Mouse (Mus musculus) stomach, embryonic 14.5 days (tissue): ENCODE measurements around the gene Ppih. TPM values are rescaled to one million over a fixed set of nuclear protein-coding genes. Genes with fewer than 3 reads are reported as not detected.

Experiments
- ATAC-seq: fragments of 200-750 bp; cut with Nextera tagmentation; 2 replicates; pipeline ENCODE4 v1.8.0; 2017; ENCODE audit warnings: low read depth, moderate TSS enrichment; ENCODE audit not compliant: insufficient number of reproducible peaks, insufficient read depth, low FRiP score
- H3K27ac ChIP-seq: fragments of 300-500 bp; sonication (generic); 2 replicates; pipeline ENCODE4 v1.5.1; 2014; ENCODE audit warnings: mild to moderate bottlenecking, low read length, moderate library complexity, mixed read lengths
- H3K27me3 ChIP-seq: fragments of 300-500 bp; sonication (generic); 2 replicates; pipeline ENCODE4 v1.6.1; 2014; ENCODE audit warnings: low read length, control low read depth, mixed read lengths; ENCODE audit not compliant: control insufficient read depth, insufficient read depth
- H3K36me3 ChIP-seq: fragments of 300-500 bp; sonication (generic); 2 replicates; pipeline ENCODE4 v1.6.1; 2014; ENCODE audit warnings: mild to moderate bottlenecking, control low read depth, low read length, moderate library complexity, mixed read lengths; ENCODE audit not compliant: control insufficient read depth, insufficient read depth
- H3K4me1 ChIP-seq: fragments of 300-500 bp; sonication (generic); 2 replicates; pipeline ENCODE4 v1.6.1; 2014; ENCODE audit warnings: low read length, control low read depth, mixed read lengths; ENCODE audit not compliant: control insufficient read depth, insufficient read depth
- H3K4me2 ChIP-seq: fragments of 300-500 bp; sonication (generic); replicated peaks from 2 replicates; pipeline ENCODE4 v1.6.1; 2014; ENCODE audit warnings: low read depth, low read length, control low read depth
- H3K4me3 ChIP-seq: fragments of 300-500 bp; sonication (generic); 2 replicates; pipeline ENCODE4 v1.5.1; 2014; ENCODE audit warnings: low read depth, low read length, control low read depth
- H3K9ac ChIP-seq: fragments of 300-500 bp; sonication (generic); replicated peaks from 2 replicates; pipeline ENCODE4 v1.6.1; 2014; ENCODE audit warnings: low read depth, mild to moderate bottlenecking, control low read depth, low read length, moderate library complexity, mixed read lengths
- H3K9me3 ChIP-seq: fragments of 300-500 bp; sonication (generic); 2 replicates; pipeline ENCODE4 v1.6.1; 2016; ENCODE audit warnings: low read depth, low read length, control low read depth; ENCODE audit not compliant: control insufficient read depth
- WGBS: fragments of 180-500 bp; shearing (Covaris S2); extraction: QIAGEN DNeasy Blood & Tissue Kit; methylation state at CpG from one replicate; pipeline ENCODE4 v1.1.7; 2014; 5-methylcytosine and 5-hydroxymethylcytosine counted together
- polyA plus RNA-seq: library from polyadenylated mRNA; unstranded; fragments of >200 nt; fragmentation: Nextera tagmentation; extraction: Ambion mirVana; gene quantifications from 2 replicates; pipeline ENCODE4 v1.2.1, GENCODE M21; 2014

Ppih gene
- 91.7 and 93.7 TPM in 2 replicates for polyA plus RNA-seq

GRCm38 (mm10) chr4:119320131-119320830 lies at the start of gene Ppih:
Gene Ppih (minus strand): TSS chr4:119320546.
- Histone ChIP-seq H3K4me3 (peak within 1 kb of the TSS; percentile 75), H3K9ac (peak within 1 kb of the TSS; percentile 38), H3K4me1 (peaks cover 13% of the 10 kb centered on the region), H3K36me3 (peaks cover 23% of the 10 kb centered on the region), H3K4me2 (peak within 1 kb of the TSS; percentile 98), H3K9me3 (no peaks in the 10 kb centered on the region), H3K27me3 (no peaks in the 10 kb centered on the region), H3K27ac (peak within 1 kb of the TSS; percentile 83)
- peak; percentile 96 for ATAC-seq
- WGBS: 1% methylated on average over 44 of the region's 44 CpGs

- Histone ChIP-seq H3K27me3 (no peaks in the 10 kb centered on the region), H3K4me2 (no peak overlapping the region), H3K4me3 (no peak overlapping the region), H3K9ac (no peak overlapping the region), H3K27ac (no peak overlapping the region), H3K9me3 (no peaks in the 10 kb centered on the region), H3K4me1 (no peaks in the 10 kb centered on the region), H3K36me3 (no peaks in the 10 kb centered on the region)
- 87% methylated on average over 6 of the region's 6 CpGs for WGBS
- no peak for ATAC-seq
These were observed 49.1 kb upstream of the Ppih start for GRCm38 (mm10) chr4:119369460-119369859.

- H3K27me3 ChIP-seq: no peaks in the 10 kb centered on the region
- H3K9ac ChIP-seq: no peak overlapping the region
- H3K27ac ChIP-seq: no peak overlapping the region
- H3K4me1 ChIP-seq: no peaks in the 10 kb centered on the region
- H3K36me3 ChIP-seq: no peaks in the 10 kb centered on the region
- no peak overlapping the region for H3K4me2 ChIP-seq
- H3K4me3 ChIP-seq: no peak overlapping the region
- H3K9me3 ChIP-seq: no peaks in the 10 kb centered on the region
- ATAC-seq: no peak
- WGBS: 38% methylated on average over 4 of the region's 4 CpGs
These were observed 46.6 kb upstream of the Ppih start for GRCm38 (mm10) chr4:119366758-119367526.

GRCm38 (mm10) chr4:119362231-119362630 lies 41.9 kb upstream of the Ppih start:
- Histone ChIP-seq H3K27ac (no peak overlapping the region), H3K9me3 (no peaks in the 10 kb centered on the region), H3K27me3 (no peaks in the 10 kb centered on the region), H3K4me3 (no peak overlapping the region), H3K36me3 (no peaks in the 10 kb centered on the region), H3K4me1 (no peaks in the 10 kb centered on the region; the same call in 1 of the 2 replicates), H3K4me2 (no peak overlapping the region), H3K9ac (no peak overlapping the region)
- ATAC-seq: no peak
- 81% methylated on average over 3 of the region's 3 CpGs for WGBS

GRCm38 (mm10) chr4:119359196-119359971 lies 39.0 kb upstream of the Ppih start:
- 5% methylated on average over 30 of the region's 30 CpGs for WGBS
- ATAC-seq: 0 out of 2 replicates have a peak, but pooled peaks have one; percentile 28

GRCm38 (mm10) chr4:119345508-119345907 lies 25.2 kb upstream of the Ppih start:
- H3K9ac ChIP-seq: no peak overlapping the region
- no peak overlapping the region for H3K4me3 ChIP-seq
- H3K27ac ChIP-seq: no peak overlapping the region
- WGBS: 91% methylated on average over 6 of the region's 6 CpGs
- H3K9me3 ChIP-seq: no peaks in the 10 kb centered on the region
- no peaks in the 10 kb centered on the region for H3K36me3 ChIP-seq
- no peak for ATAC-seq
- no peaks in the 10 kb centered on the region for H3K4me1 ChIP-seq
- no peaks in the 10 kb centered on the region for H3K27me3 ChIP-seq
- H3K4me2 ChIP-seq: no peak overlapping the region

More at GRCm38 (mm10) chr4:119359196-119359971, 39.0 kb upstream of the Ppih start:
- no peaks in the 10 kb centered on the region; the same call in 1 of the 2 replicates for H3K4me1 ChIP-seq
- peak overlapping the region; percentile 20 for H3K4me3 ChIP-seq
- peak overlapping the region; percentile 23; the same call in 1 of the 2 replicates for H3K9ac ChIP-seq
- H3K4me2 ChIP-seq: peak overlapping the region; percentile 35
- H3K27me3 ChIP-seq: no peaks in the 10 kb centered on the region
- H3K27ac ChIP-seq: 0 out of 2 replicates have a peak overlapping the region, but pooled peaks have one; percentile 2
- H3K36me3 ChIP-seq: no peaks in the 10 kb centered on the region
- no peaks in the 10 kb centered on the region for H3K9me3 ChIP-seq

- no peaks in the 10 kb centered on the region for H3K27me3 ChIP-seq
- ATAC-seq: peak; percentile 23; the same call in 1 of the 2 replicates
- WGBS: 4% methylated on average over 10 of the region's 10 CpGs
- no peak overlapping the region for H3K4me3 ChIP-seq
- H3K4me2 ChIP-seq: no peak overlapping the region
- no peak overlapping the region for H3K9ac ChIP-seq
- no peaks in the 10 kb centered on the region for H3K4me1 ChIP-seq
- H3K36me3 ChIP-seq: no peaks in the 10 kb centered on the region
- H3K9me3 ChIP-seq: no peaks in the 10 kb centered on the region
- no peak overlapping the region for H3K27ac ChIP-seq
These were observed 18.6 kb upstream of the Ppih start for GRCm38 (mm10) chr4:119338861-119339361.

GRCm38 (mm10) chr4:119338422-119338821 lies 18.1 kb upstream of the Ppih start:
- Histone ChIP-seq H3K27me3 (no peaks in the 10 kb centered on the region), H3K4me3 (no peak overlapping the region), H3K4me1 (no peaks in the 10 kb centered on the region), H3K4me2 (no peak overlapping the region), H3K9me3 (no peaks in the 10 kb centered on the region), H3K9ac (no peak overlapping the region), H3K36me3 (no peaks in the 10 kb centered on the region), H3K27ac (no peak overlapping the region)
- WGBS: 74% methylated on average over 4 of the region's 4 CpGs
- ATAC-seq: no peak
